11 mouse cellular contexts compared by ENCODE assay signal in the genomic region with DNA sequence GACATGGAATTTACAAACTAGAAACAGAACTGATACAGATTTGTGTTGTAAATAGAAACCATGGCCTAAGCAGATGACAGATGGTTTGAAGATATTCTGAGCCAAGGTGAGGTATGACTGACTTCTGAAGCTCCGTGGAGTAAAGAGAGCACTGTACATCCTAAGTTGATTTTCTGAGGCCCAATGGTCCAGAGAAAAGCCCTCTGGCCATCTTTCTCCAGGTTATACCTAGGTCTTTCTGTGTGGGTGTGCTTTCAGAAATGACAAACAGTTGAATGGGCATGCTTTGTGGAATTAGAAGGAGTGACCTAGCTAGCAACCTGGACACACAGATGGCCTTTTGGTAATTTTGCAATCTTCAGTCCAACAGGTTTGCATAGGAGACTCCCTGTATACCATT.
"Had no signal": no experiment of that assay in that cellular context is flagged by ENCODE, and none has a peak within 500 bp of the region (broad histone marks: within the 10 kb centered on the region; RNA-seq: fewer than 3 reads in every experiment).

No protein-coding gene starts in this region.

- H3K27me3 ChIP-seq: liver, embryonic 13.5 days had no signal

- H3K4me1 ChIP-seq: liver, embryonic 13.5 days had no signal

- H3K4me3 ChIP-seq: left cerebral cortex, adult 2 months; liver, embryonic 13.5 days had no signal

- H3K36me3 ChIP-seq: liver, embryonic 13.5 days had no signal

- H3K9me3 ChIP-seq: liver, embryonic 13.5 days had no signal

- H3K4me2 ChIP-seq: liver, embryonic 13.5 days; midbrain, embryonic 11.5 days had no signal

- H3K9ac ChIP-seq: liver, embryonic 13.5 days had no signal

- H3K27ac ChIP-seq: left cerebral cortex, adult 2 months; liver, embryonic 13.5 days had no signal

- DNase-seq: kidney, postnatal 25 days; layer of hippocampus, postnatal 36 days; liver, embryonic 13.5 days; lung, adult 2 months; lung, postnatal 14 days; lung, postnatal 4 days; midbrain, embryonic 14.5 days; thymus, adult 18-20 months; thymus, postnatal 36 days had no signal
